15 mouse cellular contexts compared by ENCODE assay signal in genomic region chr4:156013637-156014036, GRCm38 (mm10). TPM values are rescaled to one million over a fixed set of nuclear protein-coding genes. Genes with fewer than 3 reads are reported as not detected.
DNase-seq lines count a peak whose midpoint lies in the region; ATAC-seq lines count a peak whose summit lies in the region.
"Had no signal": no experiment of that assay in that cellular context is flagged by ENCODE, and none has a peak within 500 bp of the region (broad histone marks: within the 10 kb centered on the region; RNA-seq: fewer than 3 reads in every experiment).

TSS of gene Tnfrsf4 (plus strand) at chr4:156013843.

- DNase-seq in left cerebral cortex, adult 11 months (ENCODE audit: low spot score) = peak; percentile 39
- DNase-seq in left cerebral cortex, postnatal 10 days (ENCODE audit: extremely low spot score in 1 of 2, low spot score in 2 of 2) = no peak
- peak; percentile 54 for DNase-seq in right cerebral cortex, postnatal 25 days
- DNase-seq in right cerebral cortex, postnatal 14 days = no peak
- DNase-seq in T-cell, adult 2 months (ENCODE audit: low spot score) = peak; percentile 34
- peak; percentile 67 for DNase-seq in naive thymus-derived CD4-positive, alpha-beta T cell, adult 2 months (ENCODE audit: low read depth)
- DNase-seq in adrenal gland, postnatal 4 days (ENCODE audit: low spot score in 2 of 2) = no peak
- DNase-seq: adrenal gland, adult 8-10 months; cerebellum, adult 18-20 months; cerebellum, postnatal 36 days; forebrain, postnatal 0 days; gastrocnemius, postnatal 14 days; lung, adult 18-20 months; thymus, postnatal 14 days had no signal

- intact Hi-C loops in left cerebral cortex, postnatal 10 days (cut with DNase I) = no loop called here

- ATAC-seq in erythroid progenitor cell, adult 5-6 weeks (replicated peaks; ENCODE audit: low FRiP score, poor library complexity, severe bottlenecking) = no peak
- ATAC-seq: forebrain, postnatal 0 days had no signal

RNA-seq across cellular contexts. Expression of gene Tnfrsf4, which starts in this region (rescaled TPM):
- 1 to 10 TPM in 1 of 2 experiments, under 1 TPM in 1; 0.32 to 1.4 TPM for total RNA-seq in left cerebral cortex, postnatal 10 days (2021)
- total RNA-seq in erythroid progenitor cell, adult 5-6 weeks (2015; ENCODE audit: low replicate concordance) = 3.4 TPM in 1 of 2 replicates, not detected in the other
- 0.61 and 8.2 TPM in 2 replicates for total RNA-seq in erythroid progenitor cell, adult 5-6 weeks (2017; ENCODE audit: low replicate concordance)
- total RNA-seq in adrenal gland, postnatal 4 days (2021) = 1 to 10 TPM; 2.9 to 3.4 TPM

Comparison
In these comparisons a context has a peak if more than half of its experiments do, and no peak if none do; other contexts are left out.
1. DNase-seq: peak in left cerebral cortex, adult 11 months (single experiment), right cerebral cortex, postnatal 25 days (single experiment), T-cell, adult 2 months (single experiment) and naive thymus-derived CD4-positive, alpha-beta T cell, adult 2 months (single experiment); none in left cerebral cortex, postnatal 10 days (0 of 2), right cerebral cortex, postnatal 14 days (single experiment) and adrenal gland, postnatal 4 days (0 of 2).